Mouse (Mus musculus) heart, embryonic 11.5 days (tissue): ENCODE data around the gene Srp72. TPM values are rescaled to one million over a fixed set of nuclear protein-coding genes. Genes with fewer than 3 reads are reported as not detected.
"Not testable (repeated sequence)": the region's sequence is repeated elsewhere in the genome, so short reads cannot be mapped to it uniquely, and the experiment has no call there.

Experiments used
- ATAC-seq: fragments of 200-750 bp; cut with Nextera tagmentation; replicated peaks from 2 replicates; pipeline ENCODE4 v1.8.0; 2017; ENCODE audit warnings: moderate library complexity; ENCODE audit not compliant: insufficient number of reproducible peaks, low FRiP score, low TSS enrichment
- H3K27ac ChIP-seq: fragments of 300-500 bp; sonication (generic); 2 replicates; pipeline ENCODE4 v1.5.1; 2014; ENCODE audit warnings: mild to moderate bottlenecking, low read depth, low read length
- H3K27me3 ChIP-seq: fragments of 300-500 bp; sonication (generic); 2 replicates; pipeline ENCODE4 v1.6.1; 2014; ENCODE audit warnings: mild to moderate bottlenecking, low read length, mixed read lengths; ENCODE audit not compliant: control insufficient read depth, insufficient read depth
- H3K36me3 ChIP-seq: fragments of 300-500 bp; sonication (generic); 2 replicates; pipeline ENCODE4 v1.6.1; 2014; ENCODE audit warnings: mild to moderate bottlenecking, low read length, moderate library complexity, mixed read lengths; ENCODE audit not compliant: control insufficient read depth, insufficient read depth
- H3K4me1 ChIP-seq: fragments of 300-500 bp; sonication (generic); 2 replicates; pipeline ENCODE4 v1.6.1; 2014; ENCODE audit warnings: low read length; ENCODE audit not compliant: control insufficient read depth, insufficient read depth
- H3K4me2 ChIP-seq: fragments of 300-500 bp; sonication (generic); 2 replicates; pipeline ENCODE4 v1.6.1; 2014; ENCODE audit warnings: mild to moderate bottlenecking, moderate library complexity
- H3K4me3 ChIP-seq: fragments of 300-500 bp; sonication (generic); 2 replicates; pipeline ENCODE4 v1.5.1; 2014; ENCODE audit warnings: low read depth, low read length
- H3K9ac ChIP-seq: fragments of 300-500 bp; sonication (generic); 2 replicates; pipeline ENCODE4 v1.6.1; 2014; ENCODE audit warnings: mild to moderate bottlenecking, low read depth, low read length, moderate library complexity
- H3K9me3 ChIP-seq: fragments of 300-500 bp; sonication (generic); replicated peaks from 2 replicates; pipeline ENCODE4 v1.6.1; 2016; ENCODE audit warnings: low read length; ENCODE audit not compliant: control insufficient read depth
- WGBS: fragments of 180-500 bp; shearing (Covaris S2); extraction: QIAGEN DNeasy Blood & Tissue Kit; methylation state at CpG from one replicate; pipeline ENCODE4 v1.1.7; 2014; ENCODE audit not compliant: insufficient replicate concordance; 5-methylcytosine and 5-hydroxymethylcytosine counted together
- polyA plus RNA-seq: library from polyadenylated mRNA; unstranded; fragments of >200 nt; fragmentation: Nextera tagmentation; extraction: Ambion mirVana; gene quantifications from 2 replicates; pipeline ENCODE4 v1.2.1, GENCODE M21; 2014

Gene Srp72
- polyA plus RNA-seq, 1 experiment from 2014 or later: 51.9 TPM

- Histone ChIP-seq H3K27me3 (no peaks in the 10 kb centered on the region), H3K4me3 (no peak overlapping the region), H3K9ac (no peak overlapping the region; the same call in 1 of the 2 replicates), H3K4me1 (peaks cover 14% of the 10 kb centered on the region), H3K27ac (no peak overlapping the region), H3K36me3 (peaks cover 26% of the 10 kb centered on the region), H3K9me3 (no peaks in the 10 kb centered on the region), H3K4me2 (no peak overlapping the region)
- ATAC-seq: no peak
- 71% methylated on average over 4 of the region's 4 CpGs for WGBS
These were observed 19.0 kb upstream of the Srp72 start for GRCm38 (mm10) chr5:76955474-76955873.

- H3K27me3 ChIP-seq: no peaks in the 10 kb centered on the region
- no peak for ATAC-seq
- peaks cover 9% of the 10 kb centered on the region for H3K4me1 ChIP-seq
- H3K36me3 ChIP-seq: peaks cover 35% of the 10 kb centered on the region
- H3K9ac ChIP-seq: no peak overlapping the region
- H3K4me2 ChIP-seq: no peak overlapping the region
- 83% methylated on average over 1 of the region's 1 CpGs for WGBS
- no peak overlapping the region for H3K4me3 ChIP-seq
- no peaks in the 10 kb centered on the region for H3K9me3 ChIP-seq
- no peak overlapping the region for H3K27ac ChIP-seq
These were observed 16.5 kb upstream of the Srp72 start for GRCm38 (mm10) chr5:76957954-76958353.

- no peak for ATAC-seq
- Histone ChIP-seq H3K27ac (no peak overlapping the region), H3K9me3 (no peaks in the 10 kb centered on the region), H3K36me3 (peaks cover 45% of the 10 kb centered on the region), H3K4me2 (no peak overlapping the region), H3K4me3 (no peak overlapping the region), H3K4me1 (peaks cover 3% of the 10 kb centered on the region; the same call in 1 of the 2 replicates), H3K9ac (no peak overlapping the region), H3K27me3 (no peaks in the 10 kb centered on the region)
- 88% methylated on average over 5 of the region's 5 CpGs for WGBS
These were observed 14.9 kb upstream of the Srp72 start for GRCm38 (mm10) chr5:76959587-76959986.

- no peaks in the 10 kb centered on the region for H3K4me1 ChIP-seq
- H3K36me3 ChIP-seq: peaks cover 41% of the 10 kb centered on the region
- no peaks in the 10 kb centered on the region for H3K27me3 ChIP-seq
- H3K27ac ChIP-seq: no peak overlapping the region
- H3K4me2 ChIP-seq: no peak overlapping the region
- no peaks in the 10 kb centered on the region for H3K9me3 ChIP-seq
- H3K4me3 ChIP-seq: no peak overlapping the region
- no peak for ATAC-seq
- no peak overlapping the region for H3K9ac ChIP-seq
- WGBS: 81% methylated on average over 11 of the region's 11 CpGs
These were observed 11.9 kb upstream of the Srp72 start for GRCm38 (mm10) chr5:76962545-76962944.

GRCm38 (mm10) chr5:76964651-76965050 is 9.8 kb upstream of the Srp72 start:
- peaks cover 38% of the 10 kb centered on the region for H3K36me3 ChIP-seq

GRCm38 (mm10) chr5:76969250-76969649 is 5.2 kb upstream of the Srp72 start:
- no peaks in the 10 kb centered on the region for H3K27me3 ChIP-seq
- H3K9ac ChIP-seq: no peak overlapping the region
- no peaks in the 10 kb centered on the region for H3K9me3 ChIP-seq
- 75% methylated on average over 5 of the region's 5 CpGs for WGBS
- H3K27ac ChIP-seq: no peak overlapping the region
- peaks cover 18% of the 10 kb centered on the region for H3K36me3 ChIP-seq
- ATAC-seq: no peak
- H3K4me2 ChIP-seq: no peak overlapping the region
- H3K4me3 ChIP-seq: no peak overlapping the region
- H3K4me1 ChIP-seq: peaks cover 7% of the 10 kb centered on the region

More at GRCm38 (mm10) chr5:76964651-76965050, 9.8 kb upstream of the Srp72 start:
- Histone ChIP-seq H3K4me2 (no peak overlapping the region), H3K9ac (no peak overlapping the region), H3K9me3 (no peaks in the 10 kb centered on the region), H3K27ac (no peak overlapping the region), H3K4me3 (no peak overlapping the region), H3K27me3 (no peaks in the 10 kb centered on the region), H3K4me1 (no peaks in the 10 kb centered on the region)
- ATAC-seq: no peak
- 95% methylated on average over 3 of the region's 3 CpGs for WGBS

GRCm38 (mm10) chr5:76971115-76971514 is 3.4 kb upstream of the Srp72 start:
- not testable (repeated sequence) for H3K4me2 ChIP-seq, ATAC-seq, H3K4me3 ChIP-seq, H3K27me3 ChIP-seq, H3K27ac ChIP-seq, H3K9me3 ChIP-seq, H3K9ac ChIP-seq
- 77% methylated on average over 1 of the region's 1 CpGs for WGBS
- Histone ChIP-seq H3K4me1 (peaks cover 14% of the 10 kb centered on the region), H3K36me3 (peaks cover 11% of the 10 kb centered on the region)

- Histone ChIP-seq H3K9me3 (no peaks in the 10 kb centered on the region), H3K4me1 (peaks cover 14% of the 10 kb centered on the region), H3K27me3 (no peaks in the 10 kb centered on the region), H3K9ac (no peak overlapping the region; the same call in 1 of the 2 replicates), H3K27ac (no peak overlapping the region), H3K36me3 (peaks cover 8% of the 10 kb centered on the region), H3K4me2 (peak overlapping the region; percentile 94), H3K4me3 (peak overlapping the region; percentile 96)
- no peak for ATAC-seq
- WGBS: 60% methylated on average over 3 of the region's 3 CpGs
These were observed 995 bp upstream of the Srp72 start for GRCm38 (mm10) chr5:76973488-76973887.

GRCm38 (mm10) chr5:76974207-76974553 is 303 bp upstream of the Srp72 start:
- Histone ChIP-seq H3K9ac (peak overlapping the region; percentile 92), H3K4me1 (peaks cover 14% of the 10 kb centered on the region), H3K27ac (peak overlapping the region; percentile 89; the same call in 1 of the 2 replicates), H3K4me3 (peak overlapping the region; percentile 96), H3K36me3 (peaks cover 8% of the 10 kb centered on the region), H3K27me3 (no peaks in the 10 kb centered on the region), H3K9me3 (no peaks in the 10 kb centered on the region), H3K4me2 (peak overlapping the region; percentile 94)
- ATAC-seq: peak; percentile 5; the same call in 1 of the 2 replicates
- WGBS: 2% methylated on average over 17 of the region's 17 CpGs
